Mouse (Mus musculus): ENCODE measurements around the gene Slc38a10.

The Slc38a10 gene

GRCm38 (mm10) chr11:120101036-120101435 is 50.1 kb downstream of the Slc38a10 start:
- no peak for DNase-seq (ENCODE audit: low spot score)

GRCm38 (mm10) chr11:120098588-120099511 is 52.3 kb downstream of the Slc38a10 start, which contains the start of the genes Tepsin and Ndufaf8:
Gene Tepsin (minus strand): TSS chr11:120098731.
Gene Ndufaf8 (plus strand): TSS chr11:120098928.
- peak; percentile 86 for DNase-seq (ENCODE audit: low spot score)

GRCm38 (mm10) chr11:120092817-120093591 is 58.1 kb downstream of the Slc38a10 start:
- no peak for DNase-seq (ENCODE audit: low spot score)

- DNase-seq (ENCODE audit: low spot score), result no peak
Measured at GRCm38 (mm10) chr11:120090661-120091060, 60.5 kb downstream of the Slc38a10 start.

- DNase-seq (ENCODE audit: low spot score), result peak; percentile 93
Measured at GRCm38 (mm10) chr11:120086702-120087152, 64.4 kb downstream of the Slc38a10 start, which contains the start of gene Cep131. Gene Cep131 (minus strand): TSS chr11:120086827.

GRCm38 (mm10) chr11:120085891-120086627 is 65.1 kb downstream of the Slc38a10 start:
- no peak for DNase-seq (ENCODE audit: low spot score)

- DNase-seq (ENCODE audit: low spot score), result no peak
Measured at GRCm38 (mm10) chr11:120080282-120080681, 70.9 kb downstream of the Slc38a10 start.

- no peak for DNase-seq (ENCODE audit: low spot score)
Measured at GRCm38 (mm10) chr11:120076191-120076590, 75.0 kb downstream of the Slc38a10 start.

GRCm38 (mm10) chr11:120072986-120073647 is 78.0 kb downstream of the Slc38a10 start:
- no peak for DNase-seq (ENCODE audit: low spot score)

GRCm38 (mm10) chr11:120071731-120072320 is 79.3 kb downstream of the Slc38a10 start:
- DNase-seq (ENCODE audit: low spot score), result no peak

- DNase-seq (ENCODE audit: low spot score), result no peak
Measured at GRCm38 (mm10) chr11:120071065-120071464, 80.1 kb downstream of the Slc38a10 start.

- DNase-seq (ENCODE audit: low spot score), result no peak
Measured at GRCm38 (mm10) chr11:120070286-120070930, 80.7 kb downstream of the Slc38a10 start.

GRCm38 (mm10) chr11:120069261-120069660 is 81.9 kb downstream of the Slc38a10 start:
- no peak for DNase-seq (ENCODE audit: low spot score)

GRCm38 (mm10) chr11:120067834-120068233 is 83.3 kb downstream of the Slc38a10 start:
- DNase-seq (ENCODE audit: low spot score), result no peak

GRCm38 (mm10) chr11:120065291-120065690 is 85.9 kb downstream of the Slc38a10 start:
- no peak for DNase-seq (ENCODE audit: low spot score)

GRCm38 (mm10) chr11:120064668-120065040 is 86.5 kb downstream of the Slc38a10 start:
- DNase-seq (ENCODE audit: low spot score), result no peak

GRCm38 (mm10) chr11:120064006-120064667 is 87.0 kb downstream of the Slc38a10 start:
- no peak for DNase-seq (ENCODE audit: low spot score)

- DNase-seq (ENCODE audit: low spot score), result no peak
Measured at GRCm38 (mm10) chr11:120063326-120063725, 87.8 kb downstream of the Slc38a10 start.

GRCm38 (mm10) chr11:120060634-120061033 is 90.5 kb downstream of the Slc38a10 start:
- DNase-seq (ENCODE audit: low spot score), result no peak

All from urinary bladder, postnatal 10 days (tissue).